Mouse (Mus musculus) forebrain, embryonic 11.5 days (tissue): ENCODE data around the gene Parvg. TPM values are rescaled to one million over a fixed set of nuclear protein-coding genes. Genes with fewer than 3 reads are reported as not detected.
A peak's percentile ranks its signal among the peaks of the same experiment; 100 is the strongest.

Experiments
- ATAC-seq: fragments of 200-750 bp; cut with Nextera tagmentation; replicated peaks from 2 replicates; pipeline ENCODE4 v1.8.0; 2017; ENCODE audit warnings: moderate TSS enrichment; ENCODE audit not compliant: low FRiP score
- DNase-seq: peaks from one replicate; pipeline ENCODE4 v3.0.0-alpha.2; 2017; ENCODE audit warnings: low spot score
- H3K27ac ChIP-seq: fragments of 300-500 bp; sonication (generic); 2 replicates; pipeline ENCODE4 v1.5.1; 2014; ENCODE audit warnings: low read depth, low read length
- H3K27me3 ChIP-seq: fragments of 300-500 bp; sonication (generic); 2 replicates; pipeline ENCODE4 v1.6.1; 2014; ENCODE audit warnings: mild to moderate bottlenecking, low read length, mixed read lengths; ENCODE audit not compliant: control insufficient read depth, insufficient read depth
- H3K36me3 ChIP-seq: fragments of 300-500 bp; sonication (generic); 2 replicates; pipeline ENCODE4 v1.6.1; 2014; ENCODE audit warnings: mild to moderate bottlenecking, low read length, moderate library complexity, mixed read lengths; ENCODE audit not compliant: control insufficient read depth, insufficient read depth
- H3K4me1 ChIP-seq: fragments of 300-500 bp; sonication (generic); replicated peaks from 2 replicates; pipeline ENCODE4 v1.6.1; 2014; ENCODE audit warnings: low read length, mixed read lengths; ENCODE audit not compliant: control insufficient read depth, insufficient read depth
- H3K4me2 ChIP-seq: fragments of 300-500 bp; sonication (generic); 2 replicates; pipeline ENCODE4 v1.6.1; 2014; ENCODE audit warnings: low read depth, mild to moderate bottlenecking, low read length, moderate library complexity, mixed read lengths; ENCODE audit not compliant: severe bottlenecking
- H3K4me3 ChIP-seq: fragments of 300-500 bp; sonication (generic); 2 replicates; pipeline ENCODE4 v1.5.1; 2014; ENCODE audit warnings: low read depth, low read length
- H3K9ac ChIP-seq: fragments of 300-500 bp; sonication (generic); 2 replicates; pipeline ENCODE4 v1.6.1; 2014; ENCODE audit warnings: low read length
- H3K9me3 ChIP-seq: fragments of 300-500 bp; sonication (generic); 2 replicates; pipeline ENCODE4 v1.6.1; 2016; ENCODE audit warnings: low read length, mixed read lengths; ENCODE audit not compliant: control insufficient read depth
- WGBS: fragments of 180-500 bp; shearing (Covaris S2); extraction: QIAGEN DNeasy Blood & Tissue Kit; methylation state at CpG from one replicate; pipeline ENCODE4 v1.1.7; 2014; 5-methylcytosine and 5-hydroxymethylcytosine counted together
- polyA plus RNA-seq: library from polyadenylated mRNA; unstranded; fragments of >200 nt; fragmentation: Nextera tagmentation; extraction: Ambion mirVana; gene quantifications from 2 replicates; pipeline ENCODE4 v1.2.1, GENCODE M21; 2014

Gene Parvg
- polyA plus RNA-seq, 1 experiment from 2014 or later: 0.35 TPM

DNA sequence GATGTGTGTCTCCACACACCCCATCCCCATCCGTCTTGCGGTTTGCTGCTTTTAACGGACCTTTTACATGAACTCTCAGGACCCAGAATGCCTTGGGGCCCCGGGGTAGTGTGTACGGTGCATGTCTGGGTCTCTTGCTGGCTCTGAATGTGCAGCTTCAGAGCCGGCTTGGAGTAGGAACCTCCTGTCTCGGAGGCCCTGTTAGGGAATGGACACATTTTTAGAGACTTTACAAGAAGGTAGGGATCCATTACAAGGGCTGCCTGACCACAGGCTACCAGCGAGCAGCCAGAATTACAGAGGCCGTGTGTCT is 10.3 kb upstream of the Parvg start:
- peaks cover 16% of the 10 kb centered on the region for H3K4me1 ChIP-seq
- WGBS: 24% methylated on average over 9 of the region's 9 CpGs
- DNase-seq (no peak), ATAC-seq (no peak)
- H3K9me3 ChIP-seq: no peaks in the 10 kb centered on the region
- H3K4me3 ChIP-seq: no peak overlapping the region
- H3K36me3 ChIP-seq: no peaks in the 10 kb centered on the region
- H3K27ac ChIP-seq: no peak overlapping the region
- H3K4me2 ChIP-seq: no peak overlapping the region
- no peaks in the 10 kb centered on the region for H3K27me3 ChIP-seq
- no peak overlapping the region for H3K9ac ChIP-seq

DNA sequence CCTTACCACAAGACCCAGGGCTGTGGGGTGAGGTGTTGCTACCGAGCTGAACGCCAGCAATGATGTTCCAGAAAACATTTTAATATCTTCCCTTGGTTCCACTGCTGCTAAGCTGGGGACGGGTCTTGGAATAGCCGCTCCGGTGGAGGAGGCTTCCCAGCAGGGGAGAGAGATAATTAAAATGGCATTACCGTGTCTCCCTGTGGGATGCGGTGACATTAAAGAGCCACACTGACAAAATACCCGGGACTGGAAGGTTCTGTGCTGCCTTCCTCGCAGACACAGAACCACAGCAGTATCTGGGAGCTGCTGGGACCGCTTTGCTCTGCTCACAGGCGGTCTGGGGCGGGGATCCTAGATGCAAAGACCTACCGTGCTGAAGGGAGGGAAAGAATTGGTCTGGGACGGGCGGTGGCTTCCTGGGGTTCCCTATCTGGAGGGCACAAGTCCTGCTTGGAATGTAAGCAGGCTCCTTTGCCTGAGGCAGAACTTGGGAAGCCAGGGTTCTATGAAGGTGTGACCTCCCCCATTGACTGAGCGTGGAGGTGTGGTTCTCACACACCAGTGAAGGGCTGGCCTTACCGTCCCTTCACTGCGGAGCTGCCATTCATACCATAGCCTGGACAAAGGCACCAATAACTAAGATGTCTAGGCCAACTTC is 9.3 kb upstream of the Parvg start:
- Histone ChIP-seq H3K9ac (no peak overlapping the region), H3K4me2 (no peak overlapping the region), H3K9me3 (no peaks in the 10 kb centered on the region), H3K4me3 (no peak overlapping the region), H3K36me3 (no peaks in the 10 kb centered on the region), H3K27me3 (no peaks in the 10 kb centered on the region), H3K27ac (0 out of 2 replicates have a peak overlapping the region, but pooled peaks have one; percentile 43), H3K4me1 (peaks cover 16% of the 10 kb centered on the region)
- WGBS: 12% methylated on average over 18 of the region's 18 CpGs
- no peak for ATAC-seq
- DNase-seq: no peak

DNA sequence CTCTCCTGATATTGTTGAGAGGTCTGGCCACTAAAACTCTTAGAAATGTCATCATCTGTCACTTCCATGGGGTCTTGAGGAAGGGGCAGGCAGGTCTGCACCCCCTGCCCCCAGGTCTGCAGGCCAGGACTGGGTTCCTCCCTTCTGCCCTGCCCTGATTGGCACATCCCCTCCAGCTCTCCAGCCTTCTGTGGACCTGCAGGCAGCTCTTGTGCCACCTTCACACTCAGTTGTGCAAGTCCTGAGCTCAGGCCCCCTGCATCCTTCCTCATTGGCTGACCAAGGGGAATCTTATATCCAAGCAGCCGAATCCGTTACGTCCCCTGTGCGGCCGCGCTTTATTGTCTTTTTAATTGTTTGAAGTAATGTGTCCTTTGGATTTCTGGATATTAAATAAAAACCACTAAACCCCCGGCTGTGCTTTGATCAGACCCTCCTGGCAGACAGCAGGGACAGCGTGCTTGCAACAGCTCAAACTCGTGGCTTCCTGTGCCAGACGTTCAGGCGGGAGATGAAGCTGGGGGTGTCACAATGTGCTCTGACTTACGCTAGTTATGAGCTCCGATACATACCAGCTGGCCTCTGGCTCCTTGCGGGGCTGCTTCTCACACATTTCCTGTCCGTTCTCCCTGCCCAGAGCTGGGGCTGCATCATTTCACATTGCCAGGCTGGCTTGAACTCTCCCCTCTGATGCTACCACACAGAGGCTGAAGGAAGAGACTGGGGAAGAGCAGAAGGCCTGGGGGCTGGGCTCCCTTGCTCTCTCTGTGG is 8.4 kb upstream of the Parvg start:
- ATAC-seq (no peak), DNase-seq (peak; percentile 61)
- Histone ChIP-seq H3K4me2 (no peak overlapping the region), H3K27ac (no peak overlapping the region), H3K4me1 (peaks cover 16% of the 10 kb centered on the region), H3K9ac (no peak overlapping the region; the same call in 1 of the 2 replicates), H3K36me3 (no peaks in the 10 kb centered on the region), H3K4me3 (no peak overlapping the region), H3K27me3 (no peaks in the 10 kb centered on the region), H3K9me3 (no peaks in the 10 kb centered on the region)
- 66% methylated on average over 15 of the region's 15 CpGs for WGBS

DNA sequence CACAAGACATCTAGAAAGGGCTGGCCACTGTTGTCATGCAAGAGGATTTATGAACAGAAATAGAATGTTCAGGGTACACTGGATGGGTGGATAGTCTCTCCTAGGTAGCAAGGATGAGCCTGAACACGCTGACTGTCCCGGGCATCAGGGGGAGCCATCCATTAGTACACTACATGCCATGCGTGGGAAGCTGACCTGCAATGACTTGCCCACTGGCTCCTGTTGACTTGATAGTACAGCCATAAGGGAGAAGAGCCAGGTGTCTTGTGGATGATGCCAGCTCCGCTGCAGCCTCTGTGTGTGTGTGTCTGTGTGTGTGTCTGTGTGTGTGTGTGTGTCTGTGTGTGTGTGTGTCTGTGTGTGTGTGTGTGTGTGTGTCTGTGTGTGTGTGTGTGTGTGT is 4.4 kb upstream of the Parvg start:
- H3K27ac ChIP-seq: no peak overlapping the region
- no peak overlapping the region for H3K9ac ChIP-seq
- no peaks in the 10 kb centered on the region for H3K36me3 ChIP-seq
- DNase-seq (no peak), ATAC-seq (no peak)
- H3K9me3 ChIP-seq: no peaks in the 10 kb centered on the region
- H3K4me1 ChIP-seq: 0 out of 2 replicates have a peak, but pooled peaks cover 4% of the 10 kb centered on the region
- H3K4me3 ChIP-seq: no peak overlapping the region
- no peak overlapping the region for H3K4me2 ChIP-seq
- H3K27me3 ChIP-seq: no peaks in the 10 kb centered on the region
- WGBS: 89% methylated on average over 4 of the region's 4 CpGs

DNA sequence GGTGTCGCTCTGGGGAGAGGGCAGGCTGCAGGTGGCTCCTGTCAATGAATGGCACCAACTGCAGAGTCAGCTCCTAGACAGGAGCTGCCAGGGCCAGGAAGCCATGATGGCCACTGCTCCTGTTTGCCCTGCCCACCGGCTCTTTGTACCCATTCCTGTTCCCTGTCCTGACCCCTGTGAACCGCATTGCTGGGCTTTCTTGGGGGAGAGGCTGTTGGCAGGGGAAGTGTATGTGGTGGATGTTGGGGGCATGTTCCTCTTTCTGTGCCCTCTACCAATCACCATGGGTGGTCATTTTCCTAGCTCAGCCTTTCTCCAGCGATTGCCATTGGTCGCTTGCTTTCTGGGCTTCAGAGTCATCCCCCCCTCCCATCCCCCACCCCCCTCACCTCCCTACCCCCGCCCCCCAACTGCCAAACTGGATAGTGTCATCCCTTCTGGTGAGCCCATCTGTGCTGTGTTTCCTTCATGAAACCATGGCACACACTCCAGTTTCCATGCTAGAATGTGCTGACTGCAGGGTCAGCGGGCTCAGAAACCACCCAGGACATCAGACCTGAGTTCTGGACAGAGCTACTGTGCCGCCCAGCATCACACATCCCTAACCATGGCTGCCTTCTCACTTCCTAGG is 2.2 kb upstream of the Parvg start:
- no peaks in the 10 kb centered on the region for H3K27me3 ChIP-seq
- H3K4me3 ChIP-seq: no peak overlapping the region
- no peak for DNase-seq
- no peak overlapping the region for H3K4me2 ChIP-seq
- H3K9ac ChIP-seq: no peak overlapping the region
- no peaks in the 10 kb centered on the region for H3K4me1 ChIP-seq
- H3K27ac ChIP-seq: no peak overlapping the region
- ATAC-seq: no peak
- H3K9me3 ChIP-seq: no peaks in the 10 kb centered on the region
- WGBS: 81% methylated on average over 8 of the region's 8 CpGs
- H3K36me3 ChIP-seq: no peaks in the 10 kb centered on the region

DNA sequence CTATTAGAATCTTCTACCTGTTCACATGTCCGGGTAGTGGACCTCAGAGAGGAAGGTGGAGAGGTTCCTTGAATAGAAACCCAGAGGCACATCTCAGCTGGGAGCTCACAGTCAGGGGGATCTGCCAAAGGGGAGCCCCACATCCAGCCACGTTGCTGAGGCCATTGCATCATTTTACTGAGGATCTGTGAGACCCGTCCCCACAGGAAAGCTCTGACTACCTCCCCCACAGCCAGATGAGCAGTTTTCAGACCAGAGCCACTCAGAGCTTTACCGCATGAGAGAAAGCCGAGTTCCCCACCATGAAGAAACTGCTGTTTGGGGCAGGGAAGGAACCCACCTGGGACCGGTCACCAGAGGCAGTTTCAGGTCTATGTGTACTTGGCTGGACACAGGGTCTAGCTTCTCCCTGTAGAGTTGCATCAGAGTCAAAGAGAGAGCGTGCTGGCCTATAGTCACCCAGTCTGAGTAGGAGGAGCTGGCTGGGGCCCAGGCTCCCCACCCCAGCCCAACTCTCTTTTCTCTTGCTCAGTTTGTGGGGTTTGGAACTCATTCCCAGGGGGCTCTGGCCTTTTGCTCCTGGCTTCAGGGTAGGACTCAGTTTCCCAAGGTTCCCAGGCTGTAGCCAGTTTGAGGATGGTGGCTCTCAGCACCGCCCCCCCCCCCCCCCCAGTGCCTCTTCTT is 1.2 kb downstream of the Parvg start:
- Histone ChIP-seq H3K4me1 (no peaks in the 10 kb centered on the region), H3K27ac (no peak overlapping the region), H3K4me3 (no peak overlapping the region), H3K36me3 (no peaks in the 10 kb centered on the region), H3K27me3 (no peaks in the 10 kb centered on the region), H3K9ac (no peak overlapping the region), H3K9me3 (no peaks in the 10 kb centered on the region), H3K4me2 (no peak overlapping the region)
- no peak for DNase-seq
- ATAC-seq: no peak
- 77% methylated on average over 8 of the region's 8 CpGs for WGBS

DNA sequence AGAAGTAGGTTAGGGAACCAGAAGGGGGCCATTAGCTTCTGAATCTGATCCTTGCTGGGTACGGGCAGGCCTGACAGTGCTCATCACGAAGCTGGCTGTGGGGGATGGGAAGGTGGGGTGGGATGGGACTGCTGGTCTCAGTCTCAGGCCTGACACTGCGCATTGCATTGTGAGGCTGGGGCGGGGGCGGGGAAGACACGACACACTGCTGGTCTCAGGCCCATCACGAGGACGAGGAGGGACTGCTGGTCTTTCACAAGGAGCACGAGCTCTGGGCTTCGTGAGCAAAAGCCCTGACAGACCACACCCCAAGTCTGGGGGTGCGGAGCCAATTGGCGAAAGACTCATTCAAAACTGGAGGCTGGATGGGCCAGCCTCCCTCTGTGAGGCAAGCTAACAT is 1.9 kb downstream of the Parvg start:
- ATAC-seq: no peak
- no peaks in the 10 kb centered on the region for H3K27me3 ChIP-seq
- no peaks in the 10 kb centered on the region for H3K9me3 ChIP-seq
- 58% methylated on average over 12 of the region's 12 CpGs for WGBS
- no peak overlapping the region for H3K4me2 ChIP-seq
- no peak overlapping the region for H3K27ac ChIP-seq
- H3K4me1 ChIP-seq: no peaks in the 10 kb centered on the region
- no peak overlapping the region for H3K9ac ChIP-seq
- no peak overlapping the region for H3K4me3 ChIP-seq
- H3K36me3 ChIP-seq: no peaks in the 10 kb centered on the region
- DNase-seq: no peak

DNA sequence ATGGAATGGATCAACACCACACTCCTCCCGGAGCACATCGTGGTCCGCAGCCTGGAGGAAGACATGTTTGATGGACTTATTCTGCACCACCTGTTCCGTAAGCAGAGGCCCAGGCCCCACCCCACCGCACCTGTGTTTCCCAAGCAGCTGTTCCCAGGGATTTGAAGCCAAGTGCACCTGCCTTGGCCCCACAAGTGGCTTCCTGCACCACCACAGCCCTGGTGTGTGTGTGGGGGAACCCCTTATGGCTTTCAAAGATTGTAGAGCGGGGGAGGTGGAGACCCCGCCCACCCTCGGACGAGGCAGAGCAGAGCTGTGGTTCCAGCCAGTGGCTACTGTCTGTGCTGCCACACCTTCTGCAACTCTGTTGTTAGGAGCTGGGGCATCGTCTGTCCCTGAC is 5.0 kb downstream of the Parvg start:
- ATAC-seq (no peak), DNase-seq (no peak)
- Histone ChIP-seq H3K9me3 (no peaks in the 10 kb centered on the region), H3K27ac (no peak overlapping the region), H3K9ac (no peak overlapping the region), H3K27me3 (no peaks in the 10 kb centered on the region), H3K4me1 (no peaks in the 10 kb centered on the region), H3K4me3 (no peak overlapping the region), H3K4me2 (no peak overlapping the region), H3K36me3 (no peaks in the 10 kb centered on the region)
- WGBS: 84% methylated on average over 10 of the region's 10 CpGs
